Mouse (Mus musculus): ENCODE results near the gene Dnaja4.

DNA sequence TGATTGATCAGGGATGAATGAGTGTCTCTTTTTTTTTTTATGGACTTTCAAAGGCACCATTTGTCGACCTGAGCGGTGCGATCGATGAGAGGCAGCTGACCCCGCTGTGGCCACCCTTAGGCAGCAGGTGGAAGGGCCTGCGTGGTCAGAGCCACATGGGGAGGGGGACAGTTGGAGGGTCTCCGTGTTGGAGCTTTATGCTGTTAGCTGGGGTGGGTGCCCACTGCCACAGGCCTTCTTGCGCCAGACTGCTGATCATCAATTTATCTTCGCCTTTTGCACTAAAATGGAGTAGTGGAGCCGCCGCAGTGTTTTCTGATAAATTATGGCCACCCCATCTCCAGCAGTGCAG lies 54.2 kb downstream of the Dnaja4 start:
- TF ChIP-seq CTCF (IDR thresholded peaks at IDR 0.05): no peak
- no peak for TF ChIP-seq POLR2A (IDR thresholded peaks at IDR 0.05; ENCODE audit: insufficient read depth, low read depth, low read length)
- no peak for TF ChIP-seq EP300 (IDR thresholded peaks at IDR 0.05; ENCODE audit: insufficient read depth, low read depth, low read length)
